Mouse (Mus musculus) layer of hippocampus, adult 2 months (tissue): ENCODE measurements around the gene Ipo7. TPM values are rescaled to one million over a fixed set of nuclear protein-coding genes. Genes with fewer than 3 reads are reported as not detected.
"Not testable (repeated sequence)": the region's sequence is repeated elsewhere in the genome, so short reads cannot be mapped to it uniquely, and the experiment has no call there.

Source experiments
- DNase-seq, 2 experiments: peaks; one replicate each; pipeline ENCODE4 v3.0.0; 2022; ENCODE audit warnings: low spot score in 2 of 2
- H3K27ac ChIP-seq: fragments of 200-600 bp; 2 replicates; pipeline ENCODE4 v1.8.1; 2022
- H3K4me3 ChIP-seq: fragments of 200-600 bp; 2 replicates; pipeline ENCODE4 v1.8.1; 2022; ENCODE audit warnings: mild to moderate bottlenecking
- CTCF ChIP-seq: fragments of 200-600 bp; conservative IDR thresholded peaks from 2 replicates; pipeline ENCODE4 v1.8.1; 2022; ENCODE audit warnings: antibody characterized with exemption, mild to moderate bottlenecking, moderate library complexity
- total RNA-seq, 2 experiments: library from RNA; stranded (reverse); gene quantifications; 2 replicates each; pipeline ENCODE4 v1.2.3; 2021

Gene Ipo7
- total RNA-seq, 2 experiments from 2014 or later: 97.9 to 101 TPM

DNA sequence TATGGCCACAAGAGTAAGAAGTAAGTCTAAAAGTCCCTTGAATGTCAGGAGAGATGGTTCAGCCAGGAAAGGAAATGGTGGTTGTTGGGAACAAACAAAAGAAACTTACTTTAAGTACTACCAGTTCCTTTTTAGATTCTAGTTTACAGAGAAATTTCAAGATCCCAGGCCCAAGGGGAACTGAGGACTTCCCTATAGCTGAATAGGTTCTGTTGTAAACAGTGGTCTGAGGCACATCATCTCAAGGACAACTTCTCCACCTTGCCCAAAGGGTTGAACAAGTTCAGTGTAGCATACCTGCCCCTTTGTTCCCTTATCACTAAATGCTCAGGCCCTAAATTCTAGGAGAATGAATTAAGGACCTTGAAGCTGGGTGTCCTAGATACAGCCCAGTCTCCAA, 16.0 kb upstream of the Ipo7 start:
- DNase-seq: no peak
- Histone ChIP-seq H3K27ac (no peak overlapping the region), H3K4me3 (no peak overlapping the region)
- TF ChIP-seq CTCF: no peak

DNA sequence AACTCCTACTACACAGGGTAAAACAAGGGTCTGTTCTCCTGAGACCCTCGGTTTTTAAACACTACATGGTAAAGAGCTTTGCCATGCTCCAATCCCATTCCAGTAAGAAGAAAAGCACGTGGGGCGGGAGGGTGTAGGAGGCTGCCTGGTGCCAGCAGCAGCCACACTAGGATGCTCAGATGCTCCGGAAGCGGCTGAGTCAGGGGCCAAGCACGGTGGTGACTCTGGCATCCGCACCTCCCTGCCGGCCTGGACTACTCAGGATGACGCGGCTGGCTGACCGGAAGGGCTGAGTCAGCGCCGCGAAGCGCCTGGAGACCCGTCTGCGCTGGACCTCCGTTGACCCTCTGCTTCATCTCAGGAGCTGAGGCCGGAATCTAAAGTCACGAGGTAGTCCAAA, 15.1 kb upstream of the Ipo7 start:
- Histone ChIP-seq H3K4me3 (peak overlapping the region; percentile 49), H3K27ac (peak overlapping the region; percentile 46; the same call in 1 of the 2 replicates)
- peak; percentile 15 to 20 for DNase-seq
- no peak for TF ChIP-seq CTCF

- TF ChIP-seq CTCF: no peak
- no peak for DNase-seq
- Histone ChIP-seq H3K27ac (no peak overlapping the region), H3K4me3 (no peak overlapping the region)
Observed at GRCm38 (mm10) chr7:110005976-110006375, 12.1 kb upstream of the Ipo7 start.

- no peak overlapping the region for H3K4me3 ChIP-seq
- DNase-seq: no peak
- TF ChIP-seq CTCF: no peak
- H3K27ac ChIP-seq: no peak overlapping the region
Observed at GRCm38 (mm10) chr7:110006471-110007195, 11.4 kb upstream of the Ipo7 start.

- no peak for TF ChIP-seq CTCF
- no peak for DNase-seq
Observed at GRCm38 (mm10) chr7:110008513-110008912, 9.6 kb upstream of the Ipo7 start.

DNA sequence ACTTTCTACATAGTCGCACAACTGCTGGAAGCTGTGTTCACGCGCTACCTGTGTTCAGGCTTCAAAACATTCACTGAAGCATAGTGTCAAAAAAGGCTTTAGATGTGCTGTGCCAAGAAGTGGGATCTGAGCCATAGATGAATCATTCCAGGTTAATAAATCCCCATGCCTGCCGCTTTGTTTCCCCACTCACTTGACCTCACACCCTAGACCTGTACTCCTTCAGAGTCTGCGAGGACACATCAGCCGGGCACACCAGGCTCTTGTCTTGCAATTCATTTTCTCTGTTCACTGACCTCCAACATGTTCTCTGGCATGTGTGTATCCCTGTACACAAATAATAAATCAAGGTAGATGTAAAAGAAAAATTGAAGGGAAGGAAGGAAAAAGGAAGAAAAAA, 9.0 kb upstream of the Ipo7 start:
- Histone ChIP-seq H3K27ac (no peak overlapping the region), H3K4me3 (no peak overlapping the region)
- TF ChIP-seq CTCF: no peak
- no peak for DNase-seq

More at GRCm38 (mm10) chr7:110008513-110008912, 9.6 kb upstream of the Ipo7 start:
- H3K27ac ChIP-seq: no peak overlapping the region
- no peak overlapping the region for H3K4me3 ChIP-seq

DNA sequence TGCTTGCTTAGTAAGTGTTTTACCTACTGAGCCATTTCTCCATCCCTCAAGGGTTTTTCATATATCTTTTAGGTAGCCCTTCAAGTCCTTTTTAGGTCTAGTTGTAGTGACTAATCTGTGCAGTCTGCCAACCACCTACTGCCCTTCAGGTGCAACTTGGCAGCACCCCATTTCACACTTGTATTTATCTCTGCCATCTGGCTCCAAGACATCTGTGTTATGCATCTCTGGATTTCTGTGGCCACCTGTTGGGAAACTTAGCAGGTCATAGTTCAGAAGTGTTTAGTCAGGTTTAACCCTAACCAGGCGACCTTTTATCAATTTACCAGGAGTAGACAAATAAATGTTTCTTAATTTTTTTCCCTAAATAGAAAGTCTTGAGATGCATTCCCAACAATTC, 6.7 kb upstream of the Ipo7 start:
- Histone ChIP-seq H3K27ac (no peak overlapping the region), H3K4me3 (no peak overlapping the region)
- TF ChIP-seq CTCF: no peak
- DNase-seq: no peak

GRCm38 (mm10) chr7:110014272-110014671, 3.8 kb upstream of the Ipo7 start:
- no peak for TF ChIP-seq CTCF
- DNase-seq: no peak
- no peak overlapping the region for H3K4me3 ChIP-seq
- no peak overlapping the region for H3K27ac ChIP-seq

GRCm38 (mm10) chr7:110018631-110019482, 783 bp downstream of the Ipo7 start:
- no peak for TF ChIP-seq CTCF
- peak overlapping the region; percentile 90 for H3K27ac ChIP-seq
- DNase-seq: peak in 1 of 2 experiments; percentile 19
- peak overlapping the region; percentile 95 for H3K4me3 ChIP-seq

DNA sequence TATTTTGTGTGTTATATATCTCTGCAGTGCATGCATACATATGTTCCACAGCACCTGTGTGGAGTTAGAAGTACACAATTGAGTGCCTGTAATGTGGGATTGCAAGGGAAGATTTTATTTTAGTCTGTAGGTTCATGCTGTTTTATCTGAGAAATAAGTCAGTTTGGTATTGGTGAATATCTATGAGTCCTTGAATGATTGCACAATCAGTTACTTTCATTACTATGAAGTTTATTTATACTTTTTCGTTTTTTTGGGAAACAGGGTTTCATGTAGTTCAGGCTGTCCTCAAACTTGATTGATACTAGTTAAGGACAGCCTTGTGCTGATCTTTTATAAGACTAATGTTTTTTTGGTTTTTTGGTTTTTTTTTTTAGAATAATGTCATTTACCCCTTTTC, 5.5 kb downstream of the Ipo7 start:
- no peak for TF ChIP-seq CTCF
- H3K4me3 ChIP-seq: no peak overlapping the region
- no peak overlapping the region for H3K27ac ChIP-seq
- no peak for DNase-seq

DNA sequence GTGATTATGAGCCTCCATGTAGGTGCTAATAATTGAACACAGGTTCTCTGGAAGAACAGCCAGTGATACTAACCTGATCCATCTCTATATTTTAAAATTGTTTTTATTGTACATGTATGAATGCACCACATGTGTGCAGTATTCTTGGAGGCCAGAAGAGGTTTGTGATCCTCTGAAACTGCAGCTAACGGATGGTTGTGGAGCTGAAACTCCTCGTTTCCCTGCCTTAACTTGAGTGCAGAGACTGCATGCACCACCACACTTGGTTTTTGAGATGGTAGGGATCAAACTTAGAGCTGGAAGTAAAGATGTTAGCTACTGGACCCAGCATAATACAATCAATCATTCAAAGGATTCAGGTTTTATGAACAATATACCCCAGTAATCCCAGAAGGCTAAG, 8.5 kb downstream of the Ipo7 start:
- no peak overlapping the region for H3K27ac ChIP-seq
- DNase-seq: no peak
- no peak overlapping the region for H3K4me3 ChIP-seq
- no peak for TF ChIP-seq CTCF

GRCm38 (mm10) chr7:110028826-110029225, 10.8 kb downstream of the Ipo7 start:
- H3K27ac ChIP-seq: no peak overlapping the region
- H3K4me3 ChIP-seq: no peak overlapping the region
- peak in 1 of 2 experiments; percentile 12 for DNase-seq
- TF ChIP-seq CTCF: no peak

DNA sequence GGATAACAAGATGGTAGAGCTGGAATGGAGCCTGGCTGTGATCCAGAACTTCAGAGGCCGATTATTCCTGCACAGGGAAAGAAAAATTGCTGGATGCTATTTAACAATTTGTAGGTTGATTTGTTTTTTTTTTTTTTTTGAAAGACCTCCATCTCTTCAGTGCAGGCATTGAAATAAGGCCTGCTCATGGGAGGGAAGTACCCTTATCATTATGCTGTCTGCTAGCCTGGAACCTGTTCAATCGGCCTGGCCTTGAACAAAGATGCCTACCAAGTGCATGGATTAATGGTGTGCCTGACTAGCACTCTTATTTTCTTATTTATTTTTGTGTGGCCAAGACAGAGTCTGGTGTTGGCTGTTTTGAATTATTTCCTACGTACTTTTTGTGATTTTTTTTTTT, 12.3 kb downstream of the Ipo7 start:
- H3K4me3 ChIP-seq: no peak overlapping the region
- TF ChIP-seq CTCF: no peak
- no peak for DNase-seq
- no peak overlapping the region for H3K27ac ChIP-seq

- H3K27ac ChIP-seq, DNase-seq, H3K4me3 ChIP-seq: not testable (repeated sequence)
Observed at GRCm38 (mm10) chr7:110057723-110058122, 39.6 kb downstream of the Ipo7 start.
